Mouse (Mus musculus) layer of hippocampus, adult 9-10 months (tissue): ENCODE data around the gene Pitpnc1.
"Not testable (repeated sequence)": the region's sequence is repeated elsewhere in the genome, so short reads cannot be mapped to it uniquely, and the experiment has no call there.

Source experiments
- DNase-seq: peaks from one replicate; pipeline ENCODE4 v3.0.0; 2022; ENCODE audit warnings: low spot score

Gene Pitpnc1

DNA sequence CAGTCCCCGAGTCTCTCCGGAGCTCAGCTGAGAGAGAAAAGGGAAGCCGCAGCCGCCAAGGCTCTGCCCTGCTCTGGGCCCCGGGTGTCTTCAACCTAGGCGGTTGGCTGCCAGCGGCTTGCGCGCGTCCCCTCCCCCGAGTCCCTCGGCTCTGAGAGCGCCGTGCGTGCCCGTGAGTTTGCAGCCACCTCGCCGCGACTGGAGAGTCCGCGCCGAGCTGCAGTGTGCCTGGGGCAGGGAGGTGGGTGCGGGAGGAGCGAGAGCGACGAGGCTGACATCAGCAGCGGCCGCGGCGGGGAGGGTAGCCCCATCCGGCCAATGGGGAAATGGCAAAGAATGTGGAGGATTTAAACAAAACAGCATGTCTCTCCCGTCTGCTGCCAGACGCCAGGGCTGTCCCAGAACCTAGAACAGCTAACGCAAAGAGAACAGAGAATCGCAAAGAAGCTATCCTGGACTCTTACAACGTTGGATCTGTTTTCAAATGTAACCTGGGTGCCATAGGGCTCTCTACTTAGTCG, at the start of gene Pitpnc1:
Gene Pitpnc1 (minus strand): TSS at position 179 of the 521 bp plus-strand sequence.
- DNase-seq = peak; percentile 40

DNA sequence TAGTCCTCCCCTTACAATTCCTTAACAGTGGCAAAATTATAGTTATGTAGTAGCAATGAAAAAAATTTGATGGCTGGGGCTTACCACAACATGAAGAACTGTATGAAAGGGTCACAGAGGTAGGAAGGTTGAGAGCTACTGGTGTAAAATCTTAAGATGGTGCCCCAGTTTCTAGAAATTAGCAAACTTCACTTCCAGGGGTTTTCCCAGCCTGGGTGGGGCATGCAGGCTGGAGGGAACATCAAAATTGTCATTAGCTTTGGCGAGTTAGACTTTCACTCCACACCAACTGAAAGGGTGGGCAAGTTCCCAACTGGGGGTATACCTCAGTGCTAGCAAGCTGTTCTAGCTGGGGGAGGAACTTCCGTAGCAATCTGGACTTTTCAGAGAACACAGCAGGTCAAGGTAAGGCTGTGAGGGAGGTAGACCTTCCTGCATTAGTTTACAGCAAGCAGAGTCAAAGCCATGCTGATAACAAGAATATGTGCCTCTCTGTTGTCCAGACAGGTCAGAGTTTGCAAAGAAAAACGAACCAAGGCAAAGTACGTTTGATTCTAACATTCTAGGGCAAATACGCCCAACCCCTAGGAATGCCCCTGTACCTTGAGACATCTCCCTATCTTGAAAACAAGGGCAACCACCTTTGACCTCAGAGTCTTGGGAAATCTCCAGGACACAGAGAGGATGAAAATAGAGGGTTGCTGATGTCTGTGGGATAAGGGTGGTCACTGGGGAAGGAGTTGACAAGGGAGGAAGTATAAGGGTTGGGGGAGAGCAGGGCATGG, 48.3 kb upstream of the Pitpnc1 start:
- no peak for DNase-seq

DNA sequence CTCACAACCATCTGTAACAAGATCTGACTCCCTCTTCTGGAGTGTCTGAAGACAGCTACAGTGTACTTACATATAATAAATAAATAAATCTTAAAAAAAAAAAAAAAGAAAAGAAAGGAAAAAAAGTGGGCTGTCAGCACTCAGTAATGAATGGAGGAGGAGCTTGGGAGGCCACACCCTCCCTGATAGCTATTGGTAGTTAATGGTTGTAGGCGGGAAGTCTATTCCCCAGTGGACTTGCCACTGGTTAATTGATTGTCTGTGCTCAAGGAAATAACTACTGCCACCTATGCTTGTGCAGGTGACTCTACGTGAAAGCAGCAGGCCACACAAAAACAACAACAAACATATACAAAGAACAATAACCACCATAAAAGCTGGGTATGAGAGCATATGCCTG, 45.9 kb upstream of the Pitpnc1 start:
- no peak for DNase-seq

DNA sequence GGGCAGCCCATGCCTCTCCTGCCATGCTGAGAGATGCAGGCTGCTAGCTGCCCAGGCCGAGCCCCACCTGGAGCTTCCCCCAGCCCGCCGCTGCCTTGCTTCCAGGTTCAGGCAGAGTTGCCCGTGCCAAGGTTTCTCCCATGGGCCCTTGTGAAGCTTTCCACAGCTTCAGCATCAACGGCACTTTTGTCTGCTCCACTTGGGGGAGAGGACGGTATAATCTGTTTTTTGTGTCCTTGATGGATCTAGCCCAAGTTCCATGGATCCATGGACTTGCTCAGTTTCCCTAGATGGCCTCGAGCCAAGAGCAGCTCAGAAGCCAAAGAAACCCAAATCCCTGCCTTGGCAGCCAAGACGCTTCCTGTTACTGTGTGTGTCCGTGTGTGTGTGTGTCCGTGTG, 42.5 kb upstream of the Pitpnc1 start:
- DNase-seq = no peak

DNA sequence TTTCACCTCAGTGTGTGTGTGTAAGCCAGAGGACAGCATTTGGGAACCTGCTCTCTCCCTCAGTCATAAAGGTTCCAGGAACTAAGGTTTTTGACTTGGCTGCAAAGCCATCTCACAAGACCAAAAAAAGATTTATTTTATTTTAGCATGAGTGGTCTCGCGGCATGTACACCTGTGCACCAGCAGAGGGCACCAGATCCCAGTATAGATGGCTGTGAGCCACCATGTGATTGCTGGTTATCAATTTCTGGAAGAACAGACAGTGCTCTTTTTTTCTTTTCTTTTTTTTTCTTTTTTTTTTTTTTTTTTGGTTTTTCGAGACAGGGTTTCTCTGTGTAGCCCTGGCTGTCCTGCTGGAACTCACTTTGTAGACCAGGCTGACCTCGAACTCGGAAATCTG, 41.5 kb upstream of the Pitpnc1 start:
- peak; percentile 42 for DNase-seq

DNA sequence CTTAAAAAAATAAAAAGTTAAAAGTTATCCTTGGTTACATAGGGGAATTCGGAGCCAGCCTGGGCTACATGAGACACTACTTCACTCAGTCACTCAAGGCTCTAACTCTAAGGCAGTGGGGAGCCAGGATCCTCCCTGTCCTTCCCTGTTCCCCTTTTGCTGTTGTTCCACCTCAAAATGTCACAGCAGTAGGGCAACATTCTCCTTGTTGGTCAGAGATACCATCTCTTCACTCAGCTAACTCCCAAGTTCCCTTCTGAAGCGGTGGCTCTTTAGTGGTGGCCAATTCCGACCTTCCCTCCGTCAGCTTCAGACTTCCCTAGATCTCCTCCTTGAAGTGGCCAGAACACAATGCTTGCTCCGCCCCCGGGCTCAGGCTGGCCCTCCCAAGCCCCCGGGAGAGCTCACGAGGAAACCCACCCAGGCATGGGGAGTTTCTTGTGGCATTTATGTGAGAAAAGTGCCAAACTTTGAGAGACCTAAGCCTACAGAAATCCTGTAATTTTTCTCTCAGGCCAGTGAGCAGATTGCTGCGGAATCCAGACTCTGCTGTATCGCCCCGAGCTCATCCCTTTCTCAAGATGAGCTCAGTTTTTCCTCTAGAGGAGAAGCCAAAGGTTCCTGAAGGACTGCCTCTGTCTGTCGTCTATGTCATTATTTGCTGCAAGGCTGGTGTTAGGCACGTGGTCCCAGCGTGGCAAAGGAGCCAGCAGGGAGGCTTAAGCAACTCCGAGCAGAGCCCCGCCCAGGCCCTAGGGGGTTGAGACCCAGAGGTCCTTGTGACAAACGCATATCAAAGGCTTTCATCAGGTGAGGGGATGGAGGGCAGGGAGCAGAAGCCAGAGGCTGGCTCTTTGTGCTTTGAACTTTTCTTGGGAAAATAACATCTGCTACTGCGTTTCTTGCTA, 40.1 kb upstream of the Pitpnc1 start:
- DNase-seq = no peak

DNA sequence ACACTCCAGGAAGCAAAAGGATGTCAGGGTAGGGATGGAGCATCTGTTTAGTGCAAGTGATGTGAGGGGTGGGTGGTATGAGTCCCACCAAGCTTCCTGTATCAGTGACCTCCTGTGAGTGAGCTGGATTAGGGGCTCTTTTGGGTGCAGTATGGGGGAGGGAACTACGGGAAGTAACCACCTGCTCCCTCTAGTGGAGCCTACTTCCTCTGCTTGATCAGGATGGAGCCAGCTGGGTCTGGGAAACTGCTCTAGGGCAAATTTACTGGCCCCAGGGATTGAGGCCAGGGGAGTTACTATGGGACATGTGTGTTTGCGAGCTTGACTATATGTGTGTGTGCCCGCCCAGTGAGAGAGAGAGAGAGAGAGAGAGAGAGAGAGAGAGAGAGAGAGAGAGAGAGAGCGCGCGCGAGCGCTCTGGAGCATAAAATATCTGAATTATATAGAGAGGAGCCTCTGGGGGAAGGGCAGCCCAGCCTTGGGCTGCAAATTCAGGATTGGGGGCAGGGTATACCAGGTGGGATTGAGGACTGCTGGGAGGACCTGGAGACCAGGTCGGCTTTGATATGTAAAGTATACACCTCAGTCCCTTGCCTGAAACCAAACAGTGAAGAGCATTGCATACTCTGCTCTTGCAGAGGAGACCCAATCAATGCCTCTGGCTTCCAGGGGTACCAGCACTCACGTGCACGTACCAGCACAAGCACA, 39.3 kb upstream of the Pitpnc1 start:
- DNase-seq = no peak

DNA sequence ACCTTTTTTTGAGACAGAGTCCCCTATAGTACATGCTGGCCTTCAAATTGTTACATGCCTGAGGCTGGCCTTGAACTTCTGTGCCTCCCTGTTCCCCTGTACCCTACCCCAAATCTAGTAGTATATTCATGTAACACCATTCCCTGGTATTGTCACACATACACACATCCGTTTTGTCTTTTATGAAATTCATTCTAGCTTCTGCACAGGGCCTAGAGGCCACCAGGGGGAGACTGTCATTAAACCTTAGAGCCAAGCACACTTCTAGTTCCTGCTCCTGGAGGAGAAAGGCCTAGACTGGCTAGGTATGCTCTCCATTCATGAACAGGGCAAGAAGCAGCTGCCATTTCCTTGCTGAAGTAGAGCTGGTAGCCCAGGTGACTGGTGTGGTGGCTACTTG, 35.8 kb upstream of the Pitpnc1 start:
- no peak for DNase-seq

DNA sequence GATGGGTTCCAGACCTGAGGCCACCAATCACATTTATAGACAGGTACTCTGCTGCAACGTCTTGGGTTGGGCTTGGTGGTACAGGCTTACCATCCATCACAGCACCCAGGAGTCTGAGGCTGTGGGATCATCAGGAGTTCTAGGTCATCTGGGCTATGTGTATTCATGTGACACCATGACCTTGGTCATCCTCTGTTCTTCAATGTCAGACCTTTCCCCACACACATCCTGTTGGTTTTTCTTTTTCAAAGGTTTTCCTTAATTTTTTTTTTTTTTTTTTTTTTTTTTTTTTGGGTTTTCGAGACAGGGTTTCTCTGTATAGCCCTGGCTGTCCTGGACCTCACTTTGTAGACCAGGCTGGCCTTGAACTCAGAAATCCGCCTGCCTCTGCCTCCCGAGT, 33.9 kb upstream of the Pitpnc1 start:
- not testable (repeated sequence) for DNase-seq

DNA sequence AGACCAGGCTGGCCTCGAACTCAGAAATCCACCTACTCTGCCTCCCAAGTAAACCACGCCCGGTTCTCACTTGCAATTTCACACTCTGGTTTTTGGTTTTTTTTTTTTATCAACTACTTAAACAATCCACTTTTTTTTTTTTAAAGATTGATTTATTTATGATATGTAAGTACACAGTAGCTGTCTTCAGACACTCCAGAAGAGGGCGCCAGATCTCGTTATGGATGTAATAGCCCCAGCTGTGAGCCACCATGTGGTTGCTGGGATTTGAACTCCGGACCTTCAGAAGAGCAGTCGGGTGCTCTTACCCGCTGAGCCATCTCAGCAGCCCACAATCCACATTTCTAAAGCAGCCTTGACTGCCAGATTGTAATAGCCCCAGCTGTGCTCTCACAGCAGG, 32.3 kb upstream of the Pitpnc1 start:
- DNase-seq = no peak

DNA sequence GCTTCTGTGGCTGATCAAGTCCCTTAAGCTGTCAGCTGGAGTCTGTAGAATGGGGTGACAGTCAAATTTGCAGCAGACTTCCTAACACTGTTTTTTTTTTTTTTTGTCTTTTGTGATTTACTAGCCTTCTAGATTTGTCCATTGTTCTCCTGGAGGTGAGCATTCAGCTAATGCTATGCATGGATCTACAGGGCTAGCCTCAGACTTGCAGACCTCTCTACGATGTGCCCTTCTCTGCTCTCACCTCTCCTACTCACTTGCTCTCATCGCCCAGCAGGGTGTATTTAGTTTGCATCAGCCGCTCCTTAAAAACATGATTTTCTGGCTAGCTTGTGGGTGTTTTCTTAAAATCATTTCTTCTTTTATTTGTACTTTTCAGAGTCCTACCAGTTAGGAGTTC, 13.8 kb upstream of the Pitpnc1 start:
- no peak for DNase-seq

DNA sequence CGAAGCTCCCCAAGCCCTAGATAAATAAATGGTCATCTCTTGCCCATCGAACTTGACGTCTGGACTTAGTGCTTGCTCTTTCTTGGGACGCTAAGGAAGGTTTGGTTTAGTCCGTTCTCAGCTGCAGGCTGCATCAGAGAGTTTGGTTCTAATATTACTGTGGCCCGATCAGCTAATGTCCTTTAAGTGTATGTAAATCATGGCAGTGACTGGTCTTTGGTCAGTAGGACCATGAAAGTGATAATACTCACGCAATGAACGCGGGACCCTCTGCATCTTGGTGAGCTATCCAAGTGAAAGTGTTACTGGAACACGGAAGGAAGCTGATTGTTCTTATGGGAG, 9.3 kb upstream of the Pitpnc1 start:
- DNase-seq = no peak

DNA sequence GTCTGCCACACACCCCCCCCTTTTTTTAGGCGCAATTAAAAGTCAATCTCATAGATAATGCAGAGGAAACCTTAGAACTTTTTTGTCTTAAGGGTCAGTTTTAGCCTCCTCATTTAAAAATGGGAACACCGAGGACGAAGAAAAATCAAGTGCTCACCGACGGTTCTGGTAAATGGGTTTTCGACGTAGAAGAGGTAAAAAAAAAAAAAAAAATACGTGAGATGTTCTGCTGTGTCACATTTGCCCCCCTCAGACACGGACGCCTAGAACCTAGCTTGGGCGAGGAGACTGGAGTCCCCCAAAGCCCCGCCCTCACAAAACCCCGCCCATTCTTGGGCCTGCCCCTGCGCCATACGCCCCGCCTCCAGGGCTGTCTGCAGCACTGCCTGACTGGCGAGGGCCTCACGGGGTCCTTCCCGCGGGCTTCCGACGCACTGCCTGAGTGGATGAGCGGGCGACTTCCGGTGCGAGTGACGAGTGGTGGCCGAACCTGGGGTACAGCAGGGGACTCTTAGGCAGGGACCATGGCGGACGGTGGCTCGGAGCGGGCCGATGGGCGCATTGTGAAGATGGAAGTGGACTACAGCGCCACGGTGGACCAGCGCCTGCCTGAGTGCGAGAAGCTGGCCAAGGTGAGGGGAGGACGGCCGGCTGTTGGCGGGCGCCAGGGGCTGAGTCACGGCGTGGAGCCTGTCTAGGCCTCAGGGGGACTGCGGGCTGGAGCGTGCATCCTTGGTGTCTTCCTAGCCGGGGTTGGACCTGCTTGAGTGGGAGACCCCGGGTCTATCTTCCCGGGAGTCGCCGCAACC, 8.8 kb upstream of the Pitpnc1 start, which contains the start of gene Psmd12:
Gene Psmd12 (plus strand): TSS at position 432 of the 809 bp plus-strand sequence.
- peak; percentile 74 for DNase-seq

DNA sequence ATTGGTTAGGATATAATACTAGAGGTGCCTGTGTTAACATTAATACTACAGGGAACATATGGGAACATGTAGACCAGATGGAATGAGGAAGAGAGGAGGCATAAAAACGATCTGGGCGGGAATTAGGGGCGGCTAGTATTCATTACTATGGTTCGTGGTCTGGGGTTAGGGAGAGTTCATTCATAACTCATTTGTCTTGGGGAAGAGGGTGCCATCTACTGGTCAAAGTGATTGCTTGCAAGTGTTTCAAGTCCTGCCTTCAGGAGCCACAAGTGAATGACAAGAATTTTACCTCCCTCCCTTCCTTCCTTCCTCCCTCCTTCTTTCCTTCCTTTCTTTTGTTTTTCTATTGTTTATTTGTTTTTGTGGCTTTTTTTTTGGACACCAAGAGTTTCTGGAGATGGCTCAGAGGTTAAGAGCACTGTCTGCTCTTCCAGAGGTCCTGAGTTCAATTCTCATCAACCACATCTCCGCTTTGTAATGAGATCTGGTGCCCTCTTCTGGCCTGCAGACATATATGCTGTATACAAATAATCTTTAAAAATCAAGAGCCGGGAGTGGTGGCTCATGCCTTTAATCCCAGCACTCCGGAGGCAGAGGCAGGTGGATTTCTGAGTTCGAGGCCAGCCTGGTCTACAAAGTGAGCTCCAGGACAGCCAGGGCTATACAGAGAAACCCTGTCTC, 2.8 kb upstream of the Pitpnc1 start:
- DNase-seq = peak; percentile 52

DNA sequence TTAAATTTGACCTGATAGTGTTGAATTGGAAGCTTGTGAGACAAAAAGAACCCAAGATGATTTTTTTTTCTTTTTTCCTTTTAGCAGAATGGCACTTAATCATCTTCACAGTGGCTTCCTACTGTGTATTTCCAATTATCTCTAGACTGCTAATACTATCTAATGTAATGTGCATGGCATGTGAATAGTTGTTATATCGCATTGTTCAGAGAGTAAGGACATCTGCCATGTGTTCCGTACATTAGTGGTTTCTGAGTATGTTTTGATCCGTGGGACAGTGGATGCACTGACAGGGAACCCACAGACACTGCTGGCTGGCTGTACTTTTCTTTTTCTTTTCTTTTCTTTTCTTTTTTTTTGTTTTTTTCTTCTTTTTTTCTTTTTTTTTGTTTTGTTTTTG, 1.8 kb upstream of the Pitpnc1 start:
- DNase-seq = no peak

DNA sequence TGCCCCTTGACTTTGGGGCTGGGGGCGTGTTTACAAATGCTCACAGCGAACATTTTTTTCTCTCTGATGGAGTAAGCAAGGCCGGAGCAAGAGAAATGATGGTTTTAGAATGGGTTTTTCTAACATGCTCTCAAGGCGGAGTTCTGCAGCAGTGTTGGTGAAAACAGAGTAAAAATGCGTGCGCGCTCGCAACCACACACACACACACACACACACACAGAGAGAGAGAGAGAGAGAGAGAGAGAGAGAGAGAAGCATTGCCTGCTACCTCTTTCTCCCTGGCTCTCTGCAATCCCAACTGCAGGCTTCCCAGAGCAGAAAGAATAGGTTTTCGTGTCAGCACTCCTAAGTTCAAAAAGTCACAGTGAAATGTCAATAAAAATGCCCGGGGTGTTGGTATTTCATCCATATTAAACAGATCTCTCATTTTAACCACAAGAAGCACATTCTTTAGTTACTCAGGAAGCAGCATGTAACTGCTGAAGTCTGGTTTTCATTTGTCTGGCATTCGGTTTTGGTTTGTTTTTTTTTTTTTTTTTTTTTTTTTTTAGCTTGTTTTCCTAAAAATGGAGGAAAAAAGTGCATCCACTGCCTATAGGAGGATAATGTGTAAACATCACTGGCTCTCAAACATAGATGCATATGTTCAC, 697 bp upstream of the Pitpnc1 start:
- DNase-seq = no peak

DNA sequence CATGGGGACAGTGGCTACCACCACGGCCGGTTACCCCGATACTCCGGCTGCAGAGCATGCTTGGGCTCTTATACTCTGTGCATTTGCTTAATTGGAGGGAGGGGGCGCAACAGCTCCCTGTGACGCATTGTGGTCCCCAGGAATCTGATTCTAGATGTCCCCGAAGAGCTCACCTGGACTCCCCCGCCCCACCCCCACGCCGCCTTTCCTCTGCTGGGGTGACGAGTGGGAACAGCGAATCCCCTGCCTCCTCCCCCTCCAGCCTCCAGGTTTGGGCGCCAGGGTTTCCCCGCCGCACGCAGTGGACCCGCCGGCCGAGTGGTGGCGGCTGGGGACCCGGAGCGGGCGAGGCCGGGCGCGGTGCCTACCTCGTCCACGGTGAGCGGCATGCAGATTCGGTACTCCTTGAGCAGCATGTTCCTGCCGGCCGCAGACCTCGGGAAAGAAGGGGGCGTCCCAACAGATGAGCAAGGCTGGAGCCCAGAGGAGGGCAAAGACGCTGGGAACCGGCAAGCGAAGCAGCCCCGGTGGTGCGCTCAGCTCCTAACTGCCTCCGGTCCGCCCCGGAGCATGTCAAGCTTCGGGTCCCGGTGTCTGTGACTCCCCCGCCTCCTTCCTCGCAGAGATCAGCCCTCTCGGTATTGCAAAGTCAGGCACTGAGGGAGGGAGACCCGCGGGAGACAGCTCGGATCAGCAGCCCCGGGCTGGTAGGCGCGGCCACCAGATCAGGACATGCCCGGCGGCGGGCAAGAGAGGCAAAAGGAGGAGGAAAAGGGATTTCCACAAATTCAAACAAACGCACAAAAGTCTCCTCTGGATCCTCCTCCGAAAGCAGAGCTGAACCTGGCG, 752 bp downstream of the Pitpnc1 start:
- peak; percentile 20 for DNase-seq

DNA sequence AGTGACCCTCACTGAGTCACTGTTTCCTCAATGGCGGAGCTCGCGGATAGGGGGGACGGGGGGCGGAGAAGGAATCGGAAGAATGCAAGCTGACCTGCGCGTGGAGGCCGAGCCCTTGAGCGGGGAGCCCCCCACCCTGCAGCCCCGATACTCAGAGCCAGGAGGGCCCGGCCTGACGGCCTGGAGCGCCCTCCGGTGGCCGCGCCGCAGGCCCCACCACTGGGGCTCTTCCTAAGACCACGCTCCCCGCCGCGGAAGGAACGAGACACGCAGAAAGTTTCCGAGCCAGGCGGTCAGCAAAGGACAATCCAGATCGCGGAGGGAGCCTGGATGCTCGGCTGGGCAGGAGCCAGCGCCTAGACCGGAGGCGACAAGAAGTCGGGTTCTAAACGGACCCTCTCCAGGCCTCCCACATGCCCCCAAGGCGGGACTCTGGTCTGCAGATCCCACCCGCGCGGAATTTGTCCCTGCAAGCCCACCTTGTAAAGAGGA, 1.4 kb downstream of the Pitpnc1 start:
- DNase-seq = peak; percentile 30
